Mouse (Mus musculus) brain, embryonic 18.5 days (tissue): ENCODE results near the gene Tff3.
A peak's percentile ranks its signal among the peaks of the same experiment; 100 is the strongest.

ENCODE experiments used
- DNase-seq: peaks from one replicate; pipeline ENCODE4 v3.0.0-alpha.2; 2012; ENCODE audit warnings: low read depth, low spot score

The Tff3 gene

GRCm38 (mm10) chr17:31121975-31122374, 7.5 kb downstream of the Tff3 start:
- DNase-seq, result no peak

- peak; percentile 30 for DNase-seq
Measured at GRCm38 (mm10) chr17:31119429-31119828, 10.0 kb downstream of the Tff3 start.

GRCm38 (mm10) chr17:31117946-31118345, 11.5 kb downstream of the Tff3 start:
- DNase-seq, result no peak

- no peak for DNase-seq
Measured at GRCm38 (mm10) chr17:31116063-31116462, 13.4 kb downstream of the Tff3 start.

- no peak for DNase-seq
Measured at GRCm38 (mm10) chr17:31113191-31113856, 16.1 kb downstream of the Tff3 start.

GRCm38 (mm10) chr17:31108388-31108787, 21.1 kb downstream of the Tff3 start:
- DNase-seq, result no peak

- DNase-seq, result no peak
Measured at GRCm38 (mm10) chr17:31103823-31104222, 25.6 kb downstream of the Tff3 start.

- DNase-seq, result no peak
Measured at GRCm38 (mm10) chr17:31103007-31103570, 26.4 kb downstream of the Tff3 start.

GRCm38 (mm10) chr17:31098788-31099187, 30.7 kb downstream of the Tff3 start:
- no peak for DNase-seq

GRCm38 (mm10) chr17:31096893-31097292, 32.6 kb downstream of the Tff3 start:
- DNase-seq, result no peak

GRCm38 (mm10) chr17:31095570-31095969, 33.9 kb downstream of the Tff3 start:
- DNase-seq, result no peak

GRCm38 (mm10) chr17:31094781-31095180, 34.7 kb downstream of the Tff3 start:
- no peak for DNase-seq

GRCm38 (mm10) chr17:31091023-31091735, 38.3 kb downstream of the Tff3 start:
- DNase-seq, result no peak

- no peak for DNase-seq
Measured at GRCm38 (mm10) chr17:31089848-31090247, 39.6 kb downstream of the Tff3 start.

- DNase-seq, result no peak
Measured at GRCm38 (mm10) chr17:31088711-31089110, 40.7 kb downstream of the Tff3 start.

- DNase-seq, result no peak
Measured at GRCm38 (mm10) chr17:31086196-31086595, 43.2 kb downstream of the Tff3 start.

GRCm38 (mm10) chr17:31085519-31085918, 43.9 kb downstream of the Tff3 start:
- no peak for DNase-seq

- DNase-seq, result no peak
Measured at GRCm38 (mm10) chr17:31082296-31083078, 47.0 kb downstream of the Tff3 start.

- DNase-seq, result no peak
Measured at GRCm38 (mm10) chr17:31079078-31079840, 50.2 kb downstream of the Tff3 start.

- DNase-seq, result no peak
Measured at GRCm38 (mm10) chr17:31078581-31078980, 50.9 kb downstream of the Tff3 start.

GRCm38 (mm10) chr17:31077561-31077960, 51.9 kb downstream of the Tff3 start:
- no peak for DNase-seq
